Mouse (Mus musculus) gastrocnemius, postnatal 14 days (tissue): ENCODE measurements at regions not wholly inside any gene's neighbourhood (a gene's known extent, or its start where the extent isn't known, plus 50 kb on each side); places are given as distances from the start of the nearest gene placed in this dataset.

Experiments
- DNase-seq: peaks from one replicate; pipeline ENCODE4 v3.0.0; 2021; ENCODE audit warnings: mixed read lengths
- intact Hi-C: fragments of 180-260 bp; cut with DNase I; formaldehyde crosslinking; loops from one replicate; pipeline ENCODE4 v1.15.1; 2025; ENCODE audit warnings: low total_unique reads
- microRNA-seq, 2 experiments: library from miRNA; unstranded; fragments of <30 nt; microRNA quantifications; one replicate each; pipeline ENCODE4 v1.2.0; 2021

- DNase-seq = no peak
- intact Hi-C loops = no loop called here
Measured at GRCm38 (mm10) chr6:73401059-73401458, 68.4 kb downstream of the 4931417E11Rik start.

DNA sequence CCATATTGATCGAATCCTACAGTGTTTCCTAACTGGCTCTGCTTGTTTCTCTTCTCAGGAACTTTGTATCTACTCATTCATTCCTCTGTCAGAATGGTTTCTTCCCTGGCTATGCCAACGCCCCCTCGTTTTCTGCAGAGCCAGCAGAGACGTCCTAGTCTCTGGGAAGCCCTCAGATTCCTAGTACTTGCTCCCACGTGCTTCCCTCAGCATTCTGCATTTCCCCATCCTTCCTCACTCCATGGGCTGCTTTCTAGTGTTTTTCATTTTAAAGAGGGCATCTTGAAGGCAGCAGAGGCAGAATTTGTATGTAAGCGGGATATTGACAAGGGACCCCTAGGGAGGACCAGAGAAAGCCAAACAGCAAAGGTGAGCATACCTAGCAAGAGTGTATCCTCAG is 80.2 kb downstream of the 4931417E11Rik start:
- DNase-seq = no peak
- intact Hi-C loops = no loop called here

GRCm38 (mm10) chr6:73386261-73386660 is 83.2 kb downstream of the 4931417E11Rik start:
- intact Hi-C loops = no loop called here
- DNase-seq = no peak

DNA sequence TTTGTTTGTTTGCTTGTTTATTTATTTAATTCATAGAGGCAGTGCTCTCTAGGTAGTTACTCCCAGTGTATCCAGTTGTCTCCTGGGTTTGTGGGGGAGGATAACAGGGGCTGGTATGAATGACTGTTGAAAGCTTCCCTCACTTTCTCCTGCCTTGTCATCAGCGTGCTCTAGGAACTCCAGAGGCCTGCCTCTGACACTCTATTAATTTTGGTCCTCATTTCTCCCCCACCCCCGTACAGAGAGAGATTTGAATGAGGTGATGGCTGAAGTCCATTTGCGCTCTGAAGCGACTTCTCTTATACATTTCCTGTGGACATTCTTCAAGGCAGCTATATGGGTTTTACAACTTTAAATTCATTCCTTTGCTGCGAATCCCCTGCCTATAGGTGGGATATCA is 89.6 kb downstream of the 4931417E11Rik start:
- intact Hi-C loops = no loop called here
- DNase-seq = no peak

GRCm38 (mm10) chr6:73377884-73378283 is 91.6 kb downstream of the 4931417E11Rik start:
- intact Hi-C loops = no loop called here
- no peak for DNase-seq

GRCm38 (mm10) chr6:73376291-73376690 is 93.2 kb downstream of the 4931417E11Rik start:
- intact Hi-C loops = no loop called here
- DNase-seq = no peak

GRCm38 (mm10) chr6:73372901-73373300 is 96.6 kb downstream of the 4931417E11Rik start:
- no peak for DNase-seq
- intact Hi-C loops = no loop called here

GRCm38 (mm10) chr6:73371866-73372265 is 97.6 kb downstream of the 4931417E11Rik start:
- intact Hi-C loops = no loop called here
- DNase-seq = no peak

GRCm38 (mm10) chr6:73370901-73371300 is 98.6 kb downstream of the 4931417E11Rik start:
- no peak for DNase-seq
- intact Hi-C loops = no loop called here

- no peak for DNase-seq
- intact Hi-C loops = no loop called here
Measured at GRCm38 (mm10) chr6:73368836-73369141, 100.7 kb downstream of the 4931417E11Rik start.

DNA sequence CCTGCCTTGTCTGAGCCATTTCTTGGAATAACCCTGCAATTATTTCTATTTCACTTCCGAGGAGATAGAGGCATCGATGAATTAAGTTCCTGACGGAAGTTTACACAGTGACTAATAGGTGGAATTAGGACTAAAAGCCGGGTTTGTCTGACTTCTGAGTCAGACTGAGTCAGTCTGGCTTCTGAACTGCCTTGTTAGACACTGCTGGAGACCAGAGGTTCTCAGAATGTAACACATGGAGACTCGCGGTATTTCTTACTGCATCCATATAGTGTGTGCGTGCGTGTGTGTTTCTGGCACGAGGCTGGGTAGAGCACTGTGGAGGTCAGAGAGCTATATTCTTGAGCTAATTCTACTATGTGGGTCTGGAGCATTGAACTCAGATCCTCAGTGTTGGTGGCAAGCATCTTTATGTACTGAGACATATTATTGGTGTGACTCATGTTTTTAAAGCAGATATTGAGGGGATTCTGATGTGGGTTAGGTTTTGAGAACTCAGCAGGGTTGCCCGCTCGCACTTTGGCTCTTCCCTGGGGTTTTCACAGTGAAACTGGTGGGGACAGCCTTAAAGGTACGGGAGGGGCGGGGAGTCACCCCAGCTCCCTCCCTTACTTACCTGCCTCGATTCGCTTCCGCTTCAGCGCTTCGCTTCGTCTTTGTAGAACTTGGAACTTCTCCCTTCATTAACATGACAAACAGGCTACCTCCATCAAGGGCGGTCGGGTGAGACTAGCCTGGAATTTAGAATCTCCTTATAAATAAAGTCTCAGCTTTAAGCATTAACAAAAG is 101.2 kb downstream of the 4931417E11Rik start:
- intact Hi-C loops = no loop called here
- no peak for DNase-seq

GRCm38 (mm10) chr6:73367616-73368015 is 101.9 kb downstream of the 4931417E11Rik start:
- intact Hi-C loops = no loop called here
- peak; percentile 36 for DNase-seq

DNA sequence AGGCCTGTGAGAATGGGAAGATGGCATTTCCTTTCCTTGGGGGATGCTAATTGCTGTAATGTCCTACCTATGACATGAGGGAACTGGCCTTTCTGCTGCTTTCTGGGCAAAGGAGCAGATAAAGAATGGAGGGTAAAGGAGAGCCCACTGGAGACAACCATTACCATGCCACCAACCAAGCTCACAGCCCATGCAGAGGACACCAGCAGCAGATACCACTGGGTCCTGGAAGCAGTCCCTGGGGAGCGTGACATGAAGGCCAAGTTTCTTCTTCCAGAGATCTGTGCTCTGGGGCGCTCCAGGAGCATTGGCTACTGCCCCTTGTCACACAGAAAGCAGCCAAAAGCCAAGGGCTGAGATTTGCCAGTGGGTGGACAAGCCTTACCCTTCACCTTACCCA is 102.8 kb downstream of the 4931417E11Rik start:
- intact Hi-C loops = no loop called here
- DNase-seq = no peak

DNA sequence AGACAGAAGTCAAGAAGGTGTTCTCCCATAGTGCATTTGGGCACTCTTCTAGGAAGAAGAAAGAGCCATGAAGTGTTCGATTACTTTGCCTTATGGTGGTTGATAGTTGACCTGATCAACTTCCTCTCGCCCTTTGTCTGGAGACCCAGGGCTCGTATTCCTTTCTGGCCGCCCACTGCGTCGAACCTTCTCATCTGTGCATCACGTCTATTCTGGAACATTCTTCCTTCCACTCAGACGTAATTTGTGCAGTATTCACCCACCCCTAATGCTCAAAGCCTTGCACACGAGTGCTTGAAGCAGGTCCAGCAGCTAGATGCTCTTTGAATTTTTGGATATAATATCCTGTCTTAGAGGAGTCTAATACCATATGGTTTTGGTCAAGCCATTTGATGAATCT is 104.2 kb downstream of the 4931417E11Rik start:
- DNase-seq = no peak
- intact Hi-C loops = no loop called here

GRCm38 (mm10) chr6:73334995-73335394 is 86.8 kb downstream of the Suclg1 start:
- intact Hi-C loops = no loop called here

GRCm38 (mm10) chr6:73329666-73330065 is 81.5 kb downstream of the Suclg1 start:
- intact Hi-C loops = no loop called here
- DNase-seq = no peak

More at GRCm38 (mm10) chr6:73334995-73335394, 86.8 kb downstream of the Suclg1 start:
- DNase-seq = no peak

Small RNAs in the stretch of these regions (microRNA-seq; reads per million reads assigned to microRNA genes)
- gene Gm24370 = 0 reads per million in 2 experiments
